Mouse (Mus musculus) embryonic facial prominence, embryonic 10.5 days (tissue): ENCODE data around the gene Il22ra1. TPM values are rescaled to one million over a fixed set of nuclear protein-coding genes. Genes with fewer than 3 reads are reported as not detected.
A peak's percentile ranks its signal among the peaks of the same experiment; 100 is the strongest.

ENCODE experiments used
- DNase-seq: peaks from one replicate; pipeline ENCODE4 v3.0.0-alpha.2; 2017; ENCODE audit warnings: low spot score
- H3K27ac ChIP-seq: fragments of 300-500 bp; sonication (generic); replicated peaks from 2 replicates; pipeline ENCODE4 v1.5.1; 2016; ENCODE audit warnings: mild to moderate bottlenecking
- H3K27me3 ChIP-seq: fragments of 300-500 bp; sonication (generic); replicated peaks from 2 replicates; pipeline ENCODE4 v1.6.1; 2016; ENCODE audit warnings: low read depth, mild to moderate bottlenecking; ENCODE audit not compliant: poor library complexity, severe bottlenecking
- H3K36me3 ChIP-seq: fragments of 300-500 bp; sonication (generic); replicated peaks from 2 replicates; pipeline ENCODE4 v1.6.1; 2016; ENCODE audit warnings: mild to moderate bottlenecking, moderate library complexity
- H3K4me1 ChIP-seq: fragments of 300-500 bp; sonication (generic); 2 replicates; pipeline ENCODE4 v1.6.1; 2016
- H3K4me3 ChIP-seq: fragments of 300-500 bp; sonication (generic); 2 replicates; pipeline ENCODE4 v1.5.1; 2016; ENCODE audit warnings: mild to moderate bottlenecking, moderate library complexity
- H3K9me3 ChIP-seq: fragments of 300-500 bp; sonication (generic); 2 replicates; pipeline ENCODE4 v1.6.1; 2016; ENCODE audit warnings: mild to moderate bottlenecking
- WGBS: fragments of 180-500 bp; shearing (Covaris S2); methylation state at CpG from one replicate; pipeline ENCODE4 v1.1.7; 2016; 5-methylcytosine and 5-hydroxymethylcytosine counted together
- polyA plus RNA-seq: library from polyadenylated mRNA; unstranded; fragments of >200 nt; fragmentation: Nextera tagmentation; extraction: Ambion mirVana; gene quantifications from 2 replicates; pipeline ENCODE4 v1.2.1, GENCODE M21; 2016

Gene Il22ra1
- polyA plus RNA-seq = 0.07 TPM in 1 of 2 replicates, not detected in the other

GRCm38 (mm10) chr4:135727817-135728216, at the start of gene Il22ra1:
Il22ra1 (plus strand) TSS chr4:135728172.
- 57% methylated on average over 14 of the region's 14 CpGs for WGBS
- Histone ChIP-seq H3K27me3 (peaks cover 10% of the 10 kb centered on the region; the same call in 1 of the 2 replicates), H3K4me3 (no peak within 1 kb of the TSS), H3K4me1 (peaks cover 10% of the 10 kb centered on the region), H3K27ac (no peak within 1 kb of the TSS), H3K9me3 (peaks cover 3% of the 10 kb centered on the region), H3K36me3 (no peaks in the 10 kb centered on the region)
- no peak for DNase-seq

DNA sequence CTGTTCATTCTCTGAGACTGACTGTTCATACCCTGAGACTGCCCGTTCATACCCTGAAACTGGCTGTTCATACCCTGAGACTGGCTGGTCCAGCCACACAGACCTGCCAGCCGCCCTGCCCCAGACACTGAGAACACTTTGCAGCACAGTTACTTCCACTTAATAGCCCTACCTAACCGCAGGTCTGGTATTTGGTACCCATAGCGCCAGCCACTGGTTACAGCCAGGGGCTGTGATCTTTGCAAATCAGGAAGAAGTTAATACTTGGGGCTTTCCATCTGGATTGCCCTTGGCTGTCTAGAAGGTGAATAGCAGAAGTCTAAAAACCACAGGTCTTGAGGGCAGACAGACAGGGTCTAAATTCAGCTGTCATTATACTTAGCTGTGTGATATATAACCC, 48.7 kb upstream of the Il22ra1 start:
- no peak overlapping the region for H3K27ac ChIP-seq
- H3K4me3 ChIP-seq = no peak overlapping the region
- no peak for DNase-seq
- no peaks in the 10 kb centered on the region for H3K9me3 ChIP-seq
- H3K36me3 ChIP-seq = no peaks in the 10 kb centered on the region
- peaks cover 31% of the 10 kb centered on the region for H3K4me1 ChIP-seq
- H3K27me3 ChIP-seq = peaks cover 12% of the 10 kb centered on the region
- WGBS = 71% methylated on average over 4 of the region's 4 CpGs

- Histone ChIP-seq H3K4me1 (peaks cover 30% of the 10 kb centered on the region), H3K9me3 (no peaks in the 10 kb centered on the region), H3K4me3 (no peak overlapping the region), H3K27me3 (peaks cover 36% of the 10 kb centered on the region), H3K27ac (no peak overlapping the region), H3K36me3 (no peaks in the 10 kb centered on the region)
- 79% methylated on average over 5 of the region's 5 CpGs for WGBS
- no peak for DNase-seq
Measured at GRCm38 (mm10) chr4:135681789-135682188, 46.2 kb upstream of the Il22ra1 start.

GRCm38 (mm10) chr4:135683553-135683952, 44.4 kb upstream of the Il22ra1 start:
- WGBS = 19% methylated on average over 4 of the region's 4 CpGs
- DNase-seq = peak; percentile 68
- Histone ChIP-seq H3K27ac (no peak overlapping the region), H3K4me1 (peaks cover 36% of the 10 kb centered on the region), H3K4me3 (no peak overlapping the region), H3K36me3 (no peaks in the 10 kb centered on the region), H3K27me3 (peaks cover 54% of the 10 kb centered on the region), H3K9me3 (no peaks in the 10 kb centered on the region)

DNA sequence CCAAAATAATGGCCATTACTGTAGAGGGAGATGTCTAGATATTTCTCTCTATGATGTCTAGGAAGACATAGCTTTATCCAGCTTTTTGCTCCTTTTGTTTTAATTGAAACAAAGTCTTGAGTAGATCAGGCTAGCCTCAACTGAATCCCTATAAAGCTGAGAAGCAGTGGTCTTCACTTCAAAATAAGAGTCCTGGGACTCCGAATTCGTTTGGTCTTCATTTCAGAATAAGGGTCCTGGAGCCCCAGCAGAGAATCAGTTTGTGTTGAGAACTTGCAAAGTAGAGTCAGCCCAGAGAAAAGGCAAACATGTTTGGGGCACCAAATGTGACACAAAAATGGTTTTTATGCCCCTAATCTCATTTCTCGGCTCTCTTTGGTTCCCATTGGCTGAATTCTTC, 43.2 kb upstream of the Il22ra1 start:
- peaks cover 36% of the 10 kb centered on the region for H3K4me1 ChIP-seq
- H3K9me3 ChIP-seq = no peaks in the 10 kb centered on the region
- no peak overlapping the region for H3K4me3 ChIP-seq
- WGBS = 40% methylated on average over 3 of the region's 3 CpGs
- H3K27ac ChIP-seq = no peak overlapping the region
- H3K36me3 ChIP-seq = no peaks in the 10 kb centered on the region
- H3K27me3 ChIP-seq = peaks cover 65% of the 10 kb centered on the region
- DNase-seq = no peak

DNA sequence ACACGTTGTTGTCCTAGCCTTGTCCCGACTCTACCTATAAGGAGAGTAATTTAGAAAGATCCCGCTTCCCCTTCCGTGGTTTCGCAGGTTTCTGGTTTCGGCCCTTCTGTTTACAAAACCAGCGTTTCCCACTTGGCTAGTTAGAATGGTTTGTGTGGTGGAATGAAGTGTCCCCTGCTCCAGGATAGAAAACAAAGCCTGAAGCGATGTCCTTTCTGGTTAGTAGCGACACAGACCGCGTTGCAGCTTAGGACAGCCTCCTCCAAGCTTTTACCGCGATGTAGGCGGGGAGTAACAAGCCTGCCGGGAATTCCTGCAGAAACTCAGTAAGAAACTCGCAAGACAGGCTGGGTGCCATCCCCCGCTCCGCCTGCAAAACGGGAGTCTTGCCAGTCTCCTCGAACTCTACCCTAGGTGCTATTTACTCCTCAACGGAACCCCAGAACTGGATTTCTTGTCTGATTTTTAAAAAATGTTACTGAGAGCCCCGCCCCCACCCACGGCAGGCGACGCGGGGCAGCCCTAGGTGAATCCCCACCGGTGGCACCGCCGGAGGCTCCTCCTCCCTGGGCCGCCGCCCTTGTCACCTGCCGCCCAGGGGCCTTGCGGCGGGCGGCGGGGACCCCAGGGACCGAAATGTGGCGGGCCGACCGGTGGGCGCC, 41.9 kb upstream of the Il22ra1 start, which contains the start of gene Ifnlr1:
Ifnlr1 (plus strand) TSS at position 382 of the 662 bp plus-strand sequence.
- under 1% methylated on average over 41 of the region's 41 CpGs for WGBS
- H3K4me3 ChIP-seq = peak within 1 kb of the TSS; percentile 77
- no peaks in the 10 kb centered on the region for H3K36me3 ChIP-seq
- H3K27ac ChIP-seq = peak within 1 kb of the TSS; percentile 78
- H3K9me3 ChIP-seq = no peaks in the 10 kb centered on the region
- H3K27me3 ChIP-seq = peaks cover 69% of the 10 kb centered on the region
- peaks cover 27% of the 10 kb centered on the region for H3K4me1 ChIP-seq
- DNase-seq = peak; percentile 67

DNA sequence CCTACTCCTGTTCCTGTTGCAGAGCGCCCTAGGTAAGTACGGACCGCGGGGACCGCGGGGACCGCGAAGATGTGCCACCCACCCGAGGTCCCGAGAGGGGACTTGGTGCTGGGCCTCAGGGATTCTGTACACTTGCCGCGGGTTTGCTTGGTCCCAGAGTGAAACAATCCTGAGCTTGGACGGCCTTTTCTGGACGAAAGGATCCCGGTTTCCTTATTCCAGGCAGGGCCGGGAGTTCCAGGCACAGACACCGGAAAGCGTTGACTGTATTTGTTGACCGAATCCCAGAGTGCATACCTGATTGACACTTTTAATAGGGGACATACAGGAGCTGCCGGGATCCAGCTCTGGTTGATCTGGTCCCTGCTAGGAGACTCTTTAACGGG, 41.4 kb upstream of the Il22ra1 start:
- Histone ChIP-seq H3K36me3 (no peaks in the 10 kb centered on the region), H3K4me3 (peak overlapping the region; percentile 77), H3K4me1 (peaks cover 27% of the 10 kb centered on the region), H3K27ac (peak overlapping the region; percentile 78), H3K27me3 (peaks cover 69% of the 10 kb centered on the region), H3K9me3 (no peaks in the 10 kb centered on the region)
- under 1% methylated on average over 21 of the region's 21 CpGs for WGBS
- no peak for DNase-seq

- Histone ChIP-seq H3K4me3 (no peak overlapping the region), H3K4me1 (peaks cover 24% of the 10 kb centered on the region), H3K27ac (no peak overlapping the region), H3K9me3 (no peaks in the 10 kb centered on the region), H3K27me3 (peaks cover 52% of the 10 kb centered on the region), H3K36me3 (no peaks in the 10 kb centered on the region)
- WGBS = 90% methylated on average over 7 of the region's 7 CpGs
- DNase-seq = no peak
Measured at GRCm38 (mm10) chr4:135689797-135690196, 38.2 kb upstream of the Il22ra1 start.

DNA sequence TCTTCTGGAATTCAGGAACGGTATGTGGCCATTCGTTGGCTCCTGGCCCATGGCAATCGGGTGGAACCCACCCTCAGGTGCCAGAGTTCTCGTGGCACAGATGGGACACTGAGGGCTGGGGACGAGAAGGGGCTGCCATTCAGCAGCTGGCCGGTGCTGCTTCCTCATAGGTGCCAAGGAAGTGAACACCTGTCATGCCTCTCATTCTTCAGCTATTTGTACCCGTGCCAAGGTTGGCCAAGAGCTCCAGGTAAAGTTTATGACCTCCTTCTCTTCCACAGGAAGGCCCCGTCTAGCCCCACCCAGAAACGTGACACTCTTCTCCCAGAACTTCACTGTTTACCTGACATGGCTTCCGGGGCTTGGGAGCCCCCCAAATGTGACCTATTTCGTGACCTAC, 37.7 kb upstream of the Il22ra1 start:
- Histone ChIP-seq H3K9me3 (no peaks in the 10 kb centered on the region), H3K27me3 (peaks cover 48% of the 10 kb centered on the region), H3K36me3 (no peaks in the 10 kb centered on the region), H3K4me1 (peaks cover 22% of the 10 kb centered on the region), H3K27ac (no peak overlapping the region), H3K4me3 (no peak overlapping the region)
- 83% methylated on average over 11 of the region's 11 CpGs for WGBS
- DNase-seq = no peak

DNA sequence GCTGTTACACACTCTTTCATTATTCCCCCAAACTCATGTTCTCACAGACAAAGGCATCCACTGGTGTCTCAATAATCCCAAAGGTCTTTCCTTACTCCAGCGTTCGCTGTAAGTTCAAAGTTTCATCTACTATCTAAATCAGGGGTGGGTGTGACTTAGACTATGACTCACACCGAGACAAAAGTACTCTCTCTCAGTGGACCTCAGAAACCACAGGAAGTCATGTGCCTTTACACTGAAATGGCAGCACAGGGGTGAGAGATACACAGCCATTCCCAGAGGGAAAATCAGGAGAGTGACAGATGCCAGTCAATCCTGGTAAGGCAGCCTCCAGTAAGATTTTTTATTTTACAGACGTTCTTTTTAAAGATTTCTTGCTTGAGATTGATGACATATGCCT, 35.1 kb upstream of the Il22ra1 start:
- peaks cover 3% of the 10 kb centered on the region; the same call in 1 of the 2 replicates for H3K9me3 ChIP-seq
- DNase-seq = no peak
- H3K4me1 ChIP-seq = no peaks in the 10 kb centered on the region
- no peak overlapping the region for H3K27ac ChIP-seq
- H3K4me3 ChIP-seq = no peak overlapping the region
- H3K36me3 ChIP-seq = no peaks in the 10 kb centered on the region
- 86% methylated on average over 4 of the region's 4 CpGs for WGBS
- peaks cover 21% of the 10 kb centered on the region for H3K27me3 ChIP-seq

GRCm38 (mm10) chr4:135698498-135698897, 29.5 kb upstream of the Il22ra1 start:
- peaks cover 7% of the 10 kb centered on the region for H3K4me1 ChIP-seq
- no peak overlapping the region for H3K27ac ChIP-seq
- H3K27me3 ChIP-seq = no peaks in the 10 kb centered on the region
- H3K4me3 ChIP-seq = no peak overlapping the region
- H3K36me3 ChIP-seq = no peaks in the 10 kb centered on the region
- H3K9me3 ChIP-seq = peaks cover 3% of the 10 kb centered on the region; the same call in 1 of the 2 replicates
- no peak for DNase-seq
- WGBS = 80% methylated on average over 7 of the region's 7 CpGs

GRCm38 (mm10) chr4:135703497-135703896, 24.5 kb upstream of the Il22ra1 start:
- Histone ChIP-seq H3K27me3 (no peaks in the 10 kb centered on the region), H3K36me3 (no peaks in the 10 kb centered on the region), H3K9me3 (no peaks in the 10 kb centered on the region), H3K27ac (no peak overlapping the region), H3K4me3 (no peak overlapping the region), H3K4me1 (peaks cover 13% of the 10 kb centered on the region)
- no peak for DNase-seq
- 80% methylated on average over 13 of the region's 13 CpGs for WGBS

DNA sequence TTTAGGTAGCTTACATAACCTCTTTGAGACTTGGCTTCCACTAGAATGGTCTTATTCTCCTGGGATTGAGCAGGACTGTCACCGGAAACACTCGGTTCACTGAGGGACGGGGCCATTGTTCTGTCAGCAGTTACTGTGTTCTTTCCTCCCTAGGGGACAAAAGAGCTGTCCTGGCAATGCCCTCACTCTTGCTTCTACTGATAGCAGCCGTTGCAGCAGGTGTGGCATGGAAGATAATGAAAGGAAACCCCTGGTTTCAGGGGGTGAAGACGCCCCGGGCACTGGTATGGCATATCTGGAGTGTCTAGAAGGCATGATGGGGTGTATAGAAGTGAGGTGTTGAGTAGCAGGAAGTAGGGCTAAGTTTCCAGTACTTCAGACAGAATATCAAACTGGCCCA, 24.0 kb upstream of the Il22ra1 start:
- peaks cover 16% of the 10 kb centered on the region for H3K4me1 ChIP-seq
- H3K9me3 ChIP-seq = no peaks in the 10 kb centered on the region
- no peaks in the 10 kb centered on the region for H3K36me3 ChIP-seq
- no peak overlapping the region for H3K4me3 ChIP-seq
- H3K27me3 ChIP-seq = no peaks in the 10 kb centered on the region
- no peak for DNase-seq
- no peak overlapping the region for H3K27ac ChIP-seq
- WGBS = 60% methylated on average over 6 of the region's 6 CpGs
